Mouse (Mus musculus) myocyte (in vitro differentiated cells): ENCODE results near the gene Ranbp17. TPM values are rescaled to one million over a fixed set of nuclear protein-coding genes. Genes with fewer than 3 reads are reported as not detected.

Experiments used
- H3K27me3 ChIP-seq: one replicate; pipeline ENCODE4 v1.6.1; 2011; ENCODE audit not compliant: control insufficient read depth, insufficient read depth, insufficient read length
- H3K36me3 ChIP-seq: one replicate; pipeline ENCODE4 v1.6.1; 2011; ENCODE audit not compliant: control insufficient read depth, insufficient read depth
- H3K4me2 ChIP-seq: one replicate; pipeline ENCODE4 v1.6.1; 2011; ENCODE audit warnings: low read depth, control low read depth
- H3K4me3 ChIP-seq: one replicate; pipeline ENCODE4 v1.5.1; 2011; ENCODE audit warnings: mild to moderate bottlenecking, control low read depth, moderate library complexity
- H3K79me2 ChIP-seq: one replicate; pipeline ENCODE4 v1.6.1; 2011; ENCODE audit not compliant: control insufficient read depth, insufficient read depth
- H3ac ChIP-seq: one replicate; pipeline ENCODE4 v1.6.1; 2011; ENCODE audit not compliant: control insufficient read depth, insufficient read length
- CEBPB ChIP-seq: IDR thresholded peaks from 2 replicates; pipeline ENCODE4 v1.6.1; 2011; ENCODE audit warnings: mild to moderate bottlenecking, moderate library complexity; ENCODE audit not compliant: poor library complexity, insufficient read depth, severe bottlenecking
- E2F4 ChIP-seq: IDR thresholded peaks from one replicate; pipeline ENCODE4 v1.6.1; 2011; ENCODE audit warnings: mild to moderate bottlenecking, control low read depth, moderate library complexity; ENCODE audit not compliant: insufficient read depth
- MAX ChIP-seq: IDR thresholded peaks from one replicate; pipeline ENCODE4 v1.6.1; 2011; ENCODE audit warnings: low read depth, mild to moderate bottlenecking, control low read depth
- MYOD1 ChIP-seq, 3 experiments: IDR thresholded peaks; one replicate each; pipeline ENCODE4 v1.6.1; 2011; ENCODE audit warnings: control low read depth in 2 of 3, low read depth in 2 of 3, mild to moderate bottlenecking in 2 of 3, moderate library complexity in 1 of 3; ENCODE audit not compliant: insufficient read length in 2 of 3, control insufficient read depth in 1 of 3
- MYOG ChIP-seq, 3 experiments: IDR thresholded peaks; one replicate each; pipeline ENCODE4 v1.6.1; 2011; ENCODE audit warnings: control low read depth in 2 of 3, low read depth in 2 of 3, mild to moderate bottlenecking in 2 of 3; ENCODE audit not compliant: insufficient read length in 2 of 3, control insufficient read depth in 1 of 3, insufficient read depth in 1 of 3
- POLR2A ChIP-seq: IDR thresholded peaks from one replicate; pipeline ENCODE4 v1.6.1; 2011; ENCODE audit warnings: low read depth, mild to moderate bottlenecking, control low read depth, moderate library complexity; ENCODE audit not compliant: insufficient read length
- POLR2AphosphoS2 ChIP-seq: IDR thresholded peaks from one replicate; pipeline ENCODE4 v1.6.1; 2011; ENCODE audit warnings: low read depth, control low read depth; ENCODE audit not compliant: insufficient read length
- REST ChIP-seq: IDR thresholded peaks from one replicate; pipeline ENCODE4 v1.6.1; 2011; ENCODE audit warnings: mild to moderate bottlenecking, control low read depth, moderate library complexity; ENCODE audit not compliant: insufficient read depth, insufficient read length
- SRF ChIP-seq: IDR thresholded peaks from one replicate; pipeline ENCODE4 v1.6.1; 2011; ENCODE audit warnings: low read depth; ENCODE audit not compliant: control insufficient read depth, insufficient read length
- TCF12 ChIP-seq: IDR thresholded peaks from one replicate; pipeline ENCODE4 v1.6.1; 2011; ENCODE audit warnings: mild to moderate bottlenecking, control low read depth; ENCODE audit not compliant: poor library complexity, insufficient read depth, severe bottlenecking
- TCF3 ChIP-seq: IDR thresholded peaks from one replicate; pipeline ENCODE4 v1.6.1; 2011; ENCODE audit warnings: low read depth, control low read depth; ENCODE audit not compliant: insufficient read length
- USF1 ChIP-seq: IDR thresholded peaks from one replicate; pipeline ENCODE4 v1.6.1; 2011; ENCODE audit warnings: low read depth, mild to moderate bottlenecking, control low read depth, moderate library complexity
- polyA plus RNA-seq: library from polyadenylated mRNA; unstranded; fragments of >200 nt; fragmentation: generic; extraction: Trizol; gene quantifications from one replicate; pipeline ENCODE4 v1.2.1, GENCODE M21; 2012; ENCODE audit warnings: missing spikeins

Gene Ranbp17
- polyA plus RNA-seq: not detected

DNA sequence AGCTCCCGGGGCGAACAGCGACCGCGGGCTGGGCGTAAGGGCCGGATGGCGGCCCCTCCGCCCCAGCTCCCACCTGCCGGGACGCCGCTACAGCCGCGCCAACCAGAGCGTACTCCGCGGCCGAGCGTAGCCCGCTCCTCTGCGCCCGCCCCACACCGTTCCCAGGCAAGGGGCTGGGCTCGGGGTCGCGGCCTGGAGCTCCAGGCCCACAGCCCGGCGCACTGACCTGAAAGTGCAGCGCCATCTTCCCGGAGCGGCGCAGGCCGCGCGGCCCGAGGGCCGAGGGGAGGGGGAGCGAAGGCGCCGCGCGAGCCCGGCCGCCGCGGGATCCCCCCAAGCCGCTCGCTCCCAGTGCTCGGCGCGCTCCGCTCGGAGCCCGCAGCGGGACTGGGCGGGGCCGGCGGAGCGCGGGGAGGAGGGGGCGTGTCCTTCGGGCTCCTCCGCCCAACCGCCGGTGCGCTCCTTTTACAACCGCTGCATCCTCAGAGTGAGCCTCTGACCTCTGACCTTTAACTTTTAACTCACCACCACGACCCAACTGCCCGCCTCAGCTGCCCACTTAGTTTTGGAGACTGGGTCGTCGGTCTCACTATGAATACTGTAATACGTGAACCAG, at the start of gene Ranbp17:
TSS of gene Ranbp17 (minus strand) at position 371 of the 616 bp plus-strand sequence.
- Histone ChIP-seq H3K27me3 (no peaks in the 10 kb centered on the region), H3K79me2 (no peaks in the 10 kb centered on the region), H3K36me3 (no peaks in the 10 kb centered on the region), H3K4me2 (no peak within 1 kb of the TSS), H3K4me3 (no peak within 1 kb of the TSS), H3ac (no peak within 1 kb of the TSS)
- no peak for TF ChIP-seq TCF3
- TF ChIP-seq POLR2AphosphoS2: no peak
- no peak for TF ChIP-seq E2F4
- TF ChIP-seq MYOD1 (IDR thresholded peaks at IDR 0.05; ENCODE audit: control insufficient read depth in 1 of 3, insufficient read length in 2 of 3, low read depth in 2 of 3): no peak
- no peak for TF ChIP-seq MYOG (IDR thresholded peaks at IDR 0.05; ENCODE audit: control insufficient read depth in 1 of 3, insufficient read depth in 1 of 3, insufficient read length in 2 of 3, low read depth in 2 of 3)
- no peak for TF ChIP-seq REST
- TF ChIP-seq POLR2A: no peak
- TF ChIP-seq SRF: no peak
- no peak for TF ChIP-seq MAX
- TF ChIP-seq USF1: no peak
- no peak for TF ChIP-seq TCF12
- no peak for TF ChIP-seq CEBPB

DNA sequence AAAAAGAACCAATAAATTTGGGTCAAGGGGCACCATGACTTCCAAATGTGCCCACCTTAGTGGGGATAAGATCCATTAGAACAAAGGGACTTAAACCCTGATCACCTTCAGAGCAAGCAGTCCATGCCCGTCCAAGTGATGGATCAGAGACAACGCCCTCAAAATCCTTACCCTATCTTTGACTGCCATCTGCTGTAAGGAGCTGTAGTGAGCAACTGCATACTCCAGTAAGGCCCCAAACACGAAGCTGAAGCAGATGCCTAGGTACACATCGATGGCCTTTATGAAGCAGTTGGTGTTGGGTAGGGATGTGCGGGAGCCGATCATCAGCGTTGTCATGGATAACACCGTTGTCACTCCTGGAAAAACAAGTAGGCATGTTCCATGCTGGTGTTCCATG, 40.6 kb upstream of the Ranbp17 start:
- Histone ChIP-seq H3K79me2 (no peaks in the 10 kb centered on the region), H3K4me3 (no peak overlapping the region), H3K36me3 (no peaks in the 10 kb centered on the region), H3K4me2 (no peak overlapping the region), H3K27me3 (peaks cover 5% of the 10 kb centered on the region), H3ac (no peak overlapping the region)
- TF ChIP-seq MAX (no peak), USF1 (no peak), E2F4 (no peak), TCF12 (no peak), SRF (no peak), POLR2AphosphoS2 (no peak), TCF3 (no peak), MYOG (IDR thresholded peaks at IDR 0.05; ENCODE audit: control insufficient read depth in 1 of 3, insufficient read depth in 1 of 3, insufficient read length in 2 of 3, low read depth in 2 of 3) (no peak), MYOD1 (IDR thresholded peaks at IDR 0.05; ENCODE audit: control insufficient read depth in 1 of 3, insufficient read length in 2 of 3, low read depth in 2 of 3) (no peak), POLR2A (no peak), CEBPB (no peak), REST (no peak)

DNA sequence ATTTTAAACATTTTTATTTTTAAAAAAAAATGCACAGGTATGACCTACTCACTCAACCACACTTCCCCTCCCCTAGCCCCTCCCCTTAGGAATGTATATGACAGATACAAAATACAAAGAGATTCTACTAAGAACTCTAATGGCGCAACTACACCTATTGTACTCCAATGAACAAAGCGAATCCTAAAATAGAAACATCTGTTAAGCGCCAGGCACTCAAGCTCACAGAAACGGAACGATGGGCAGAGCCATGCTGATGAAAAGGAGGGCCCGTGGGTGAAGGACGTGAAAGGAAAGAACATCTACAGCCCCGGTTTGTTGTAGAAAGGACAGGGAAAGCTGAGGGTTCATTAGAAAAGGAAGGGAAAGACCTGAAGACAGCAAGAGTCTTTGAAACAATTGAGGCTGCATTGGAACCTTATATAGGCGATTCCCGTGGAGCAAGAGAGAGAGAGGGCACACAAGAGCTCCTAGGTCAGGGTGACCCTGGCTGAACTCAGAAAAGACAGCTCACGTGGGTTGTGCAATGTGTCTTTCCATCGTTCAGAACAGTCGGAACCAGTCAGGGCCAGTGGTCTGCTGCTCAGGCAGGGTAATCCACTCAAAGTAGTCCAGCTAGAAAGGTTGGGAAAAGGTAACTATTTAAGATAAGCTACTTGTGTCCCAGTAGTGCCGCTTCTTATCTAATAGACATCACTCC, 37.5 kb upstream of the Ranbp17 start:
- H3K79me2 ChIP-seq: no peaks in the 10 kb centered on the region
- H3ac ChIP-seq: no peak overlapping the region
- H3K4me2 ChIP-seq: no peak overlapping the region
- no peaks in the 10 kb centered on the region for H3K36me3 ChIP-seq
- H3K4me3 ChIP-seq: no peak overlapping the region
- H3K27me3 ChIP-seq: peaks cover 5% of the 10 kb centered on the region
- TF ChIP-seq TCF12 (no peak), E2F4 (no peak), USF1 (no peak), POLR2AphosphoS2 (no peak), POLR2A (no peak), TCF3 (no peak), MYOD1 (IDR thresholded peaks at IDR 0.05; ENCODE audit: control insufficient read depth in 1 of 3, insufficient read length in 2 of 3, low read depth in 2 of 3) (no peak), MYOG (IDR thresholded peaks at IDR 0.05; ENCODE audit: control insufficient read depth in 1 of 3, insufficient read depth in 1 of 3, insufficient read length in 2 of 3, low read depth in 2 of 3) (no peak), MAX (no peak), SRF (no peak), CEBPB (no peak), REST (no peak)

DNA sequence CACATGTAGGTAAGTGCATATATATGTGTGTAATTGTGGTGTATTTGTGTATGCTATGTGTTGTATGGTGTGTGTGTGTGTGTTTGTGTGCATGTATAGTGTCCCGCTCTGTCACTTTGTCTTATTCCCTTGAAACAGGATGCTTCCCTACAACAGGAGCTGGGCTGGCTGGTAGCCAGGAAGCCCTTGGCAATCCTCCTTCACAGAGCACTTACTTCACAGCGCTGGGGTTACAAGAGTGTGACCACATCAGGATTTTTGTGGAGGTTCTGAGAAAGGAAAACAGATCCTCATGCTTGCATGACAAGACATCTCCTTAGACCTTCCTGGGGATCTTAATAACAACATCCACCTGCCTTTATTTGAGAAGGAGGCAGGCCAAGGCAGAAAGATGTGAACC, 33.8 kb upstream of the Ranbp17 start:
- Histone ChIP-seq H3K4me3 (no peak overlapping the region), H3K79me2 (no peaks in the 10 kb centered on the region), H3ac (no peak overlapping the region), H3K4me2 (no peak overlapping the region), H3K36me3 (no peaks in the 10 kb centered on the region), H3K27me3 (peaks cover 5% of the 10 kb centered on the region)
- no peak for TF ChIP-seq TCF12
- TF ChIP-seq POLR2AphosphoS2: no peak
- no peak for TF ChIP-seq REST
- TF ChIP-seq SRF: no peak
